Mouse (Mus musculus) CH12.LX (cell line): ENCODE measurements around the gene Smoc1. TPM values are rescaled to one million over a fixed set of nuclear protein-coding genes. Genes with fewer than 3 reads are reported as not detected.

Source experiments
- DNase-seq: peaks from one replicate; pipeline ENCODE4 v3.0.0-alpha.2; 2013; ENCODE audit errors: extremely low read depth
- H3K27ac ChIP-seq: 2 replicates; pipeline ENCODE4 v1.5.1; 2012; ENCODE audit warnings: low read depth, mild to moderate bottlenecking, control low read depth, moderate library complexity; ENCODE audit not compliant: insufficient read depth
- H3K27me3 ChIP-seq: replicated peaks from 2 replicates; pipeline ENCODE3; 2012; ENCODE audit warnings: inconsistent platforms
- H3K36me3 ChIP-seq, 2 experiments: replicated peaks in 1 of 2; 2 replicates each; pipeline versions ENCODE3 to v1.6.1; 2012; ENCODE audit warnings: inconsistent platforms in 1 of 2, low read length in 1 of 2, mild to moderate bottlenecking in 1 of 2, mixed read lengths in 1 of 2, moderate library complexity in 1 of 2; ENCODE audit not compliant: control insufficient read depth in 1 of 2, insufficient read depth in 1 of 2
- H3K4me1 ChIP-seq, 2 experiments: 2 replicates each; pipeline ENCODE4 v1.6.1; 2012; ENCODE audit warnings: inconsistent platforms in 1 of 2, moderate library complexity in 1 of 2; ENCODE audit not compliant: insufficient read depth in 2 of 2, control insufficient read depth in 1 of 2
- H3K4me2 ChIP-seq: 2 replicates; pipeline ENCODE4 v1.6.1; 2012; ENCODE audit warnings: low read depth, mild to moderate bottlenecking, control low read depth; ENCODE audit not compliant: poor library complexity, insufficient read depth, severe bottlenecking
- H3K4me3 ChIP-seq, 3 experiments: fragments of 150-350 bp in 1 of 3; sonication (generic) in 1 of 3; replicated peaks in 1 of 3; 2 replicates each; pipeline versions ENCODE3 to v1.5.1; 2011 to 2012; ENCODE audit warnings: low read depth in 2 of 3, low read length in 2 of 3, mild to moderate bottlenecking in 2 of 3, moderate library complexity in 2 of 3, control low read depth in 1 of 3, improper control_type of control experiment in 1 of 3, inconsistent platforms in 1 of 3, mixed read lengths in 1 of 3; ENCODE audit not compliant: poor library complexity in 1 of 3
- H3K79me2 ChIP-seq: replicated peaks from 2 replicates; pipeline ENCODE4 v1.6.1; 2012; ENCODE audit warnings: mild to moderate bottlenecking, moderate library complexity; ENCODE audit not compliant: control insufficient read depth, poor library complexity, insufficient read depth, severe bottlenecking; ENCODE audit errors: extremely low read depth
- H3K9ac ChIP-seq: 2 replicates; pipeline ENCODE4 v1.6.1; 2012; ENCODE audit warnings: low read depth, mild to moderate bottlenecking, control low read depth, moderate library complexity; ENCODE audit not compliant: insufficient read depth
- H3K9me3 ChIP-seq: replicated peaks from 2 replicates; pipeline ENCODE3; 2012; ENCODE audit warnings: low read length, inconsistent platforms, mixed read lengths
- CHD1 ChIP-seq: IDR thresholded peaks from 2 replicates; pipeline ENCODE4 v1.6.1; 2012; ENCODE audit warnings: low read depth, low read length, improper control_type of control experiment, inconsistent platforms
- CHD2 ChIP-seq: IDR thresholded peaks from 2 replicates; pipeline ENCODE4 v1.6.1; 2011; ENCODE audit warnings: low read length, improper control_type of control experiment
- CTCF ChIP-seq, 2 experiments: IDR thresholded peaks in 1 of 2; conservative IDR thresholded peaks in 1 of 2; 2 replicates each; pipeline ENCODE4 v1.5.1; 2011 to 2012; ENCODE audit warnings: low read depth in 2 of 2, low read length in 2 of 2, improper control_type of control experiment in 1 of 2, inconsistent platforms in 1 of 2, mild to moderate bottlenecking in 1 of 2, moderate library complexity in 1 of 2
- E2F4 ChIP-seq: IDR thresholded peaks from 2 replicates; pipeline ENCODE4 v1.6.1; 2011; ENCODE audit warnings: low read depth, low read length, improper control_type of control experiment; ENCODE audit not compliant: insufficient replicate concordance
- EP300 ChIP-seq: IDR thresholded peaks from 2 replicates; pipeline ENCODE4 v1.6.1; 2011; ENCODE audit warnings: low read length, improper control_type of control experiment
- ETS1 ChIP-seq: conservative IDR thresholded peaks from 2 replicates; pipeline ENCODE4 v1.6.1; 2012; ENCODE audit warnings: low read depth, mild to moderate bottlenecking, inconsistent platforms, low read length, improper control_type of control experiment, moderate library complexity
- HCFC1 ChIP-seq: IDR thresholded peaks from 2 replicates; pipeline ENCODE4 v1.6.1; 2012; ENCODE audit warnings: low read depth, mild to moderate bottlenecking, inconsistent platforms, low read length, improper control_type of control experiment
- IRF4 ChIP-seq: IDR thresholded peaks from 2 replicates; pipeline ENCODE4 v1.6.1; 2014; ENCODE audit warnings: low read depth, mild to moderate bottlenecking, inconsistent platforms, low read length, improper control_type of control experiment
- JUN ChIP-seq: IDR thresholded peaks from 2 replicates; pipeline ENCODE4 v1.6.1; 2011; ENCODE audit warnings: low read depth, mild to moderate bottlenecking, low read length, improper control_type of control experiment, moderate library complexity; ENCODE audit not compliant: insufficient read depth
- JUND ChIP-seq: conservative IDR thresholded peaks from 2 replicates; pipeline ENCODE4 v1.6.1; 2011; ENCODE audit warnings: low read depth, low read length, improper control_type of control experiment
- KAT2A ChIP-seq: IDR thresholded peaks from 2 replicates; pipeline ENCODE4 v1.6.1; 2012; ENCODE audit warnings: low read length, improper control_type of control experiment, inconsistent platforms; ENCODE audit not compliant: insufficient replicate concordance
- MAFK ChIP-seq: IDR thresholded peaks from 2 replicates; pipeline ENCODE4 v1.6.1; 2011; ENCODE audit warnings: low read length, improper control_type of control experiment; ENCODE audit not compliant: insufficient replicate concordance
- MAX ChIP-seq: IDR thresholded peaks from 2 replicates; pipeline ENCODE4 v1.6.1; 2011; ENCODE audit warnings: low read length, improper control_type of control experiment
- MEF2A ChIP-seq: IDR thresholded peaks from 2 replicates; pipeline ENCODE4 v1.6.1; 2014; ENCODE audit warnings: low read depth, mild to moderate bottlenecking, inconsistent platforms, low read length, improper control_type of control experiment, borderline replicate concordance
- MXI1 ChIP-seq: IDR thresholded peaks from 2 replicates; pipeline ENCODE4 v1.6.1; 2011; ENCODE audit warnings: mild to moderate bottlenecking, low read depth, low read length, improper control_type of control experiment
- NELFE ChIP-seq: IDR thresholded peaks from 2 replicates; pipeline ENCODE4 v1.6.1; 2011; ENCODE audit warnings: low read depth, low read length, improper control_type of control experiment
- NRF1 ChIP-seq: IDR thresholded peaks from 2 replicates; pipeline ENCODE4 v1.6.1; 2014; ENCODE audit warnings: low read depth, mild to moderate bottlenecking, inconsistent platforms, low read length, improper control_type of control experiment, moderate library complexity
- POLR2A ChIP-seq: IDR thresholded peaks from 2 replicates; pipeline ENCODE4 v1.6.1; 2011; ENCODE audit warnings: low read depth, mild to moderate bottlenecking, improper control_type of control experiment, low read length
- POLR2AphosphoS2 ChIP-seq: IDR thresholded peaks from 2 replicates; pipeline ENCODE4 v1.6.1; 2011; ENCODE audit warnings: low read depth, low read length, improper control_type of control experiment
- SIN3A ChIP-seq: IDR thresholded peaks from 2 replicates; pipeline ENCODE4 v1.6.1; 2012; ENCODE audit warnings: low read length, improper control_type of control experiment, inconsistent platforms
- SMC3 ChIP-seq: IDR thresholded peaks from 2 replicates; pipeline ENCODE4 v1.6.1; 2011; ENCODE audit warnings: low read depth, low read length, improper control_type of control experiment
- TBP ChIP-seq: conservative IDR thresholded peaks from 2 replicates; pipeline ENCODE4 v1.6.1; 2011; ENCODE audit warnings: low read depth, low read length, improper control_type of control experiment
- USF1 ChIP-seq: IDR thresholded peaks from 2 replicates; pipeline ENCODE4 v1.6.1; 2014; ENCODE audit warnings: low read depth, mild to moderate bottlenecking, inconsistent platforms, low read length, improper control_type of control experiment
- USF2 ChIP-seq: conservative IDR thresholded peaks from 2 replicates; pipeline ENCODE4 v1.6.1; 2011; ENCODE audit warnings: low read depth, low read length, improper control_type of control experiment
- ZC3H11A ChIP-seq: IDR thresholded peaks from 2 replicates; pipeline ENCODE4 v1.6.1; 2012; ENCODE audit warnings: low read depth, mild to moderate bottlenecking, inconsistent platforms, low read length, improper control_type of control experiment
- ZMIZ1 ChIP-seq: IDR thresholded peaks from 2 replicates; pipeline ENCODE4 v1.6.1; 2012; ENCODE audit warnings: low read depth, mild to moderate bottlenecking, inconsistent platforms, low read length, improper control_type of control experiment
- dilution Hi-C: fragments of 300-500 bp; cut with MboI; formaldehyde crosslinking; loops from 2 replicates; pipeline ENCODE4 v1.14.3; 2020; ENCODE audit warnings: low sequenced_read_pairs; ENCODE audit not compliant: extremely low pct_unique_long_range_greater_than_20kb, extremely low pct_ligation_motif_present
- in situ Hi-C: fragments of 300-500 bp; cut with MboI; formaldehyde crosslinking; loops from 3 replicates; pipeline ENCODE4 v1.14.3; 2019; ENCODE audit warnings: low sequenced_read_pairs, low pct_ligation_motif_present, low pct_unique_long_range_greater_than_20kb, mixed read lengths
- polyA plus RNA-seq: library from polyadenylated mRNA; unstranded; fragments of >175 nt; gene quantifications from 2 replicates; pipeline ENCODE4 v1.2.1, GENCODE M21; 2012; ENCODE audit warnings: low read depth; ENCODE audit not compliant: insufficient read length
- total RNA-seq, 2 experiments: library from RNA; depleted of rRNA; stranded (reverse); fragments of 300-350 nt in 1 of 2; fragments of >200 nt in 1 of 2; gene quantifications; 2 replicates each; pipeline ENCODE4 v1.2.3; 2012 to 2014

Gene Smoc1
- total and polyA plus RNA-seq, 3 experiments: 11.0 to 23.0 (median 11.6) TPM

DNA sequence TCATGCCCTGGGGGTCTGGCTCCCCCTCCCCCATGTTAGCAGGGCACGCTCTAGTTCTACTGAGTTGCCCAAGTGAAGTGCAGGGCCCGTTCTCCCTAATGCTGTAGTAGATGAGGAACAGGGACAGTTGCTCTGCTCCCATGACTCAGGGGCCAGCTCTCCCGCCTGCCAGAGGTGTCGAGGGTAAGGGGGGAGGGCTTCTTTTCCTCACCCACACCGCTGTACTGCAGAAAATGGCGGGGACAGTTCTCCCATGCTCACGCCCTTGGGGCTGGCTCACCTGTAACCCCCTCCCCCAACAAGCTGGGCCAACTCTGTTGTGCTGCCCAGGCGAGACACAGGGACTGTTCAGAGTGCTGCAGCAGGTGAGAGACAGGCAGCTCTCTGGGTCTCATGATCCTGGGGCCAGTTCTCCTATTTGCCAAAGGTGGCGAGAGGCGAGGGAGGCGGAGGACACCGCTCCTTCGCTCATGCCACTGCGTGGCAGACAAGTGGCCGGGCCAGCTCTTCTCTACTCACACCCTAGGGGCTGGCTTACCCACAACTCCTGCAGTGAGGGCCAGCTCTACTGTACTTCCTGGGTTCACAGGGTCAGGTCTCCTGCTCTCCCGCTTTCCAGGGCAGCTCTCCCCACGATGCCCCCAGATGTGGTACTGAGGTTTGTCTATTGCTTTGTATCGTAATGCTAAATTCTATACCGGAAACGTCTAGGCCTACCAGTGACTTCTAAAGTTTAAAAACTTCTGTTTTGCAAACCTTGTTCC lies 7.9 kb upstream of the Smoc1 start:
- Histone ChIP-seq H3K4me3 (peak overlapping the region; percentile 66 to 76 (median 66)), H3K27me3 (no peaks in the 10 kb centered on the region), H3K4me1 (peaks cover 3 to 35% of the 10 kb centered on the region in 2 experiments; a peak in 3 of 4 replicates), H3K9me3 (no peaks in the 10 kb centered on the region), H3K36me3 (peaks cover 0 to 52% of the 10 kb centered on the region in 2 experiments), H3K4me2 (peak overlapping the region; percentile 80), H3K27ac (peak overlapping the region; percentile 83), H3K9ac (peak overlapping the region; percentile 83), H3K79me2 (peaks cover 21% of the 10 kb centered on the region)
- dilution Hi-C loops (no loop called here), in situ Hi-C loops (no loop called here)
- peak; percentile 33; the same call in 1 of the 2 replicates for TF ChIP-seq ZMIZ1
- TF ChIP-seq JUN: no peak
- no peak for TF ChIP-seq ETS1
- TF ChIP-seq USF2: no peak
- no peak for TF ChIP-seq KAT2A
- TF ChIP-seq POLR2AphosphoS2: peak; percentile 47; the same call in 1 of the 2 replicates
- TF ChIP-seq HCFC1: no peak
- TF ChIP-seq EP300: no peak
- no peak; the same call in 1 of the 2 replicates for TF ChIP-seq SIN3A
- TF ChIP-seq MXI1: peak; percentile 33; the same call in 1 of the 2 replicates
- no peak for TF ChIP-seq IRF4
- TF ChIP-seq USF1: no peak
- TF ChIP-seq CTCF (conservative IDR thresholded peaks at IDR 0.05 in 1 of 2, IDR thresholded peaks at IDR 0.05 in 1 of 2; ENCODE audit: low read depth in 2 of 2, low read length in 2 of 2): no peak
- TF ChIP-seq E2F4: no peak
- TF ChIP-seq TBP: peak; percentile 78; the same call in 1 of the 2 replicates
- no peak for TF ChIP-seq JUND
- 0 out of 2 replicates have a peak, but pooled peaks have one; percentile 26 for TF ChIP-seq NRF1
- TF ChIP-seq ZC3H11A: no peak
- no peak for TF ChIP-seq MAFK
- TF ChIP-seq CHD2: 0 out of 2 replicates have a peak, but pooled peaks have one; percentile 21
- TF ChIP-seq POLR2A: peak; percentile 49
- peak; percentile 12; the same call in 1 of the 2 replicates for TF ChIP-seq MAX
- no peak for TF ChIP-seq SMC3
- no peak for TF ChIP-seq CHD1
- peak; percentile 59 for TF ChIP-seq NELFE
- TF ChIP-seq MEF2A: no peak
- DNase-seq: peak; percentile 63
